Mouse (Mus musculus) ES-E14 (cell line): ENCODE results near the gene Cuedc1.
A peak's percentile ranks its signal among the peaks of the same experiment; 100 is the strongest.

ENCODE experiments used
- CHD2 ChIP-seq: IDR thresholded peaks from 2 replicates; pipeline ENCODE4 v1.6.1; 2014; ENCODE audit warnings: mild to moderate bottlenecking, low read depth, low read length, inconsistent platforms
- HCFC1 ChIP-seq: IDR thresholded peaks from 2 replicates; pipeline ENCODE4 v1.6.1; 2012; ENCODE audit warnings: low read length, inconsistent platforms, borderline replicate concordance; ENCODE audit not compliant: insufficient read depth
- MAFK ChIP-seq: IDR thresholded peaks from 2 replicates; pipeline ENCODE4 v1.6.1; 2014; ENCODE audit warnings: mild to moderate bottlenecking, low read depth, low read length, inconsistent platforms; ENCODE audit not compliant: insufficient read depth
- ZC3H11A ChIP-seq: IDR thresholded peaks from 2 replicates; pipeline ENCODE4 v1.6.1; 2012; ENCODE audit warnings: low read depth, mild to moderate bottlenecking, inconsistent platforms, low read length, borderline replicate concordance
- ZNF384 ChIP-seq: IDR thresholded peaks from 2 replicates; pipeline ENCODE4 v1.6.1; 2012; ENCODE audit warnings: low read depth, low read length, inconsistent platforms

DNA sequence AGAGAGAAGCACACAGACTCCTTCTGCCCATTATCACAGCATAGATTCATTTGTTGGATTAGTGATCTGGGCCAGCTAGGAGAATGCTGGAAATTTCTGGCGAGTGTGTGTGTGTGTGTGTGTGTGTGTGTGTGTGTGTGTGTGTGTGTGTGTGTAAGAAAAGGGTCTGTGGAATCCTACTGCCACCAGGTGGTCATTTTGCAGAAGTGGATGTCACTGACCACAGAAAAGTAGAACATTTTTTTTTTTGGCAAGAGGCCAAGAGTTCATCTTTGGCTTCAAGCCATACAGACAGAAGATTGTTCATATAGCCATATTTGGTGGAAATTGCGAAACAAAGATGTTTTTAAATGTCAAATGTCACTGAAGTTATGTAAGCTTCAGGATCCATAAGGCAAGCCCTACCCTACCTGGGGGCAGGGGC is 99.3 kb downstream of the Cuedc1 start:
- TF ChIP-seq ZNF384 = peak; percentile 88
- TF ChIP-seq HCFC1 = no peak
- peak; percentile 89; the same call in 1 of the 2 replicates for TF ChIP-seq ZC3H11A
- TF ChIP-seq MAFK = no peak
- TF ChIP-seq CHD2 = no peak
